Mouse (Mus musculus) E14TG2a.4 (cell line): ENCODE data around the gene Vps29.

Source experiments
- CTCF ChIP-seq: conservative IDR thresholded peaks from 2 replicates; pipeline ENCODE4 v1.5.1; 2014; ENCODE audit warnings: low read length
- NANOG ChIP-seq: IDR thresholded peaks from 2 replicates; pipeline ENCODE4 v1.6.1; 2014; ENCODE audit warnings: borderline replicate concordance, low read length, mixed read lengths

- no peak for TF ChIP-seq CTCF
- TF ChIP-seq NANOG, result no peak
These were observed 48.6 kb downstream of the Vps29 start for GRCm38 (mm10) chr5:122402772-122403171.
